Mouse (Mus musculus) brain, embryonic 14.5 days (tissue): ENCODE data around the gene Phactr3. TPM values are rescaled to one million over a fixed set of nuclear protein-coding genes. Genes with fewer than 3 reads are reported as not detected.

ENCODE experiments used
- DNase-seq: peaks from one replicate; pipeline ENCODE4 v3.0.0-alpha.2; 2011; ENCODE audit warnings: low read depth
- CTCF ChIP-seq: fragments of 200-500 bp; IDR thresholded peaks from 2 replicates; pipeline ENCODE4 v1.5.1; 2012; ENCODE audit warnings: inconsistent platforms, mild to moderate bottlenecking, moderate library complexity, borderline replicate concordance; ENCODE audit not compliant: insufficient read depth, insufficient read length; ENCODE audit errors: extremely low read depth
- POLR2A ChIP-seq: fragments of 200-500 bp; IDR thresholded peaks from 2 replicates; pipeline ENCODE4 v1.6.1; 2012; ENCODE audit warnings: mild to moderate bottlenecking, inconsistent platforms, borderline replicate concordance; ENCODE audit not compliant: poor library complexity, insufficient read depth, insufficient read length, severe bottlenecking; ENCODE audit errors: extremely low read depth
- polyA plus RNA-seq: library from polyadenylated mRNA; depleted of rRNA; stranded (reverse); fragments of >200 nt; gene quantifications from 2 replicates; pipeline ENCODE4 v1.2.3, GENCODE M21; 2012

Phactr3 gene
- polyA plus RNA-seq, 1 experiment = 64.7 TPM

DNA sequence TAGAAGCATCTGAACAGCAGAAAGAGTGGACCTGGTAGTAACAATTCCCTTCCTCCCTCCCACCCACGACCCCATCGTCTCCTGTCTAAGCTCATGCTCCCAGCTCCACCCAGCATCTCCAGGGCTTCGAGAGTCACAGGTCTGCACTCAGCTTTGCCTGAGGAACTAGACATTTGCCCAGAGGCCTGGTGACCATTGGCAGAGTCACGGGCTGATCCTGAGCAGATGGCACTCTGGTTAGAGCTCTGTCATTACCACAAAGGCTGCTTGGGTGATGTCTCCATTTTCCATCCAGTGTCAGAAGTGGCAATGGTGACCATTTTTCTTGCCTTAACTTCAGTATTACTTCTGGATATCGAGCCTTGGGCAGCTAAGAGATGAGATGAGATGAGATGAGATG is 127.1 kb downstream of the Phactr3 start:
- no peak for TF ChIP-seq POLR2A
- no peak for TF ChIP-seq CTCF
- DNase-seq = no peak

DNA sequence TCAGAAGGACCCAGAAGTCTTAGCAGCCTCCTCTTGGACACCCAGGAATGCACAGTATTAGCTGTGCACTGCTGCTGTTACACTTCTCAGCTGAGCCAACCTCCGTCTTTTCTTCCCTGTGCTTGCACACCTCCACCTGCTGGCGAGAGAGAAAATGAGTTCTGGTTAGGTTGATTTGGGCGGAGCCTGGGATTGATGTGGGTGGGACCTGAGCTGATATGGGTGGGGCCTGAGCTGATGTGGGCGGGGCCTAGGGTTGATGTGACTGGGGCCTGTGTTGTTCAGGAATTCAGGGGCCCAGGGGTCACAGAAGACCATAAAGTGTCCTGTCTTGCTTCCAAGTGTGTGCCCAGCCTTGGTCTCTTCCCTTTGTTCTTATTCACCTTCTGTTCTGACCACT is 128.0 kb downstream of the Phactr3 start:
- DNase-seq = no peak
- TF ChIP-seq POLR2A (no peak), CTCF (peak; percentile 14; the same call in 1 of the 2 replicates)

DNA sequence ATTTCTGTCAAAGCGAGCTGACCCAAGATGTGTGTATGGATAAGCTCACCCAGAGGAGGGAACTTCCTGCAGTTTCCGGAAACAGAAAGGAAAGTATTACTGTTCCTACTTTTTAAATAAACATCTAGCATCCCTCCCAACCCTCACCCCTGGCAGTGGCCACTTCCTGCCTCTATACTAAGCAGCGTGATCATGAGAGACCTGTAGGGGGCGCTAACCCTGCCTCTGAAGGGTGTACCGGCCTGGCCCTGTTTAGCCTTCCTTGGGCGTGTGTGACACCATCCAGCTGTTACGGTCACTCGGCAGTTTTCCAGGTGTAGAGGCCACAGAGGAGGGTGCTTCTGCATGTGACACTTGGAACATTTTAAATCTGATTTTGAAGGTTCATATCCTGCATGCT is 128.5 kb downstream of the Phactr3 start:
- TF ChIP-seq CTCF (no peak; the same call in 1 of the 2 replicates), POLR2A (no peak)
- DNase-seq = no peak

DNA sequence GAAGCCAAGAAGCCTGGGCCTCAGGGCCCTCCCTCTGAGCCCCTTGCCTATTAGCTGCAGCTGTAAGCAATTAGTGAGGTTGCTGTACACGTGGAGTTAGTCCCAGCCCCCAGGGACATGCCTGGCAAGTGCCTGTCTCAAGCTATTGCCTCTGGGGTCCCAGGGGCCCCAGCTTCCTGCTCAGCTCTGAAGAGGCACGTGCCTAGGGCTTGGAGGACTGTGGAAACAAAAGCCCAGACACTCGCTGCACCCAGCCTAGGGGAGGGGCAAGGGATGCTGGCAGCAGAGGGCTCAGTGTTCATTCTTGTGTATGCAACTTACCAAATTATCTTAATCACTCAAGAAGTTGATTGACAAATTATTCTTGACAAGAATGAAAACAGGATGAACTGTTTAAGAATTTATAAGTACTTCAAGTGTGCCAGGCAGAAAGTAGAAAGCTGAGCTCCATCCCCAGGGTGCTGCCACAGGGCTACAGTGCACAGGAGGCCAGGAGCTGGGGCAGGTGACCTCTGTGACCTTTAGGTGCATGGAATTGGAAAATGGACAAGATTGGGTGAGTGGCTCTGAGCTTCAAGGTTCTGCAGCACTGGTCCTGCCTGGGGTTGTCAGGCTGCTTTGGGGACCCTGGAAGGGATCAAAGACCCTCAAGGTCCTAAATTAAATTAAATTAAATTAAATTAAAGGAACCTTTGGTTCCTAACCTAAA is 138.5 kb downstream of the Phactr3 start:
- TF ChIP-seq POLR2A (no peak), CTCF (no peak)
- peak; percentile 87 for DNase-seq

DNA sequence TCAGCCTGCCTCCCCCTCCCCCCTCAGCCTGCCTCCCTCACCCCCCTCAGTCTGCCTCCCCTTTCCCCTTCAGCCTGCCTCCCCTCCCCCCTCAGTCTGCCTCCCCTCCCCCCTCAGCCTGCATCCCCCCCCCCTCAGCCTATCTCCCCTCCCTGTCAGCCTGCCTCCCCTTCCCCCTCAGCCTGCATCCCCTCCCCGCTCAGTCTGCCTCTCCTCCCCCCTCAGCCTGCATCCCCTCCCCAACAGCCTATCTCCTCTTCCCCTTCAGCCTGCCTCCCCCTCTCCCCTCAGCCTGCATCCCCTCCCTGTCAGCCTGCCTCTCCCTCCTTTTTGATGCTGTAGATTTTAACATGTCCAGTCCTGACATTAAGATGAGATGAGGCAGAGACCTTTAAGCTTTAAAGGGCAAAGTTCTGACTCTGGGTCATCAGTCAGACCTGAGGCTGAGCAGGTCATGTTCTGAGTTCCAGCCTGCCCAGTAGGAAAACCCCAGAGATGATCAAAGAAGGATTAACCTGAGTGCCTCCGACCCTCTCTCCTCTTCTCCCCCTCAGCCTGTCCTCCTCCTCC is 139.3 kb downstream of the Phactr3 start:
- no peak for TF ChIP-seq POLR2A
- DNase-seq = peak; percentile 51

DNA sequence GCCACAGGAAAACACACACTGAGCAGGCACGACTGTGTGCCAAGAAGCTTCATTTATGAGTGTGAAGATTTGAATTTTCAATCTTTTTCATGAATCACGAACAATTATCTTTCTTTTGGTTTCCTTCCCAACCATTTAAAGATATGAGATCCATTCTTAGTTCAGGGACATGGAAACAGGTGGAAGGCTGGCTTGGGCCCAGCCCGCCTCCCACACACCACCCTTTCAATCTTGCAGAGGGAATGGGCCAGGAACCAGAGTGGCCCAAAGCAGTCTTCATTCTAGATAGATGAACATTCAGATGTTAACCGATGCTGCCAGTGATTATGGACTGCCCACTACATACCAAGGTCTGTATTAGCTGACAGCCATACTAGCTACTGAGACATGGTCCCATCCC is 144.3 kb downstream of the Phactr3 start:
- TF ChIP-seq CTCF (no peak), POLR2A (no peak)
- DNase-seq = no peak

DNA sequence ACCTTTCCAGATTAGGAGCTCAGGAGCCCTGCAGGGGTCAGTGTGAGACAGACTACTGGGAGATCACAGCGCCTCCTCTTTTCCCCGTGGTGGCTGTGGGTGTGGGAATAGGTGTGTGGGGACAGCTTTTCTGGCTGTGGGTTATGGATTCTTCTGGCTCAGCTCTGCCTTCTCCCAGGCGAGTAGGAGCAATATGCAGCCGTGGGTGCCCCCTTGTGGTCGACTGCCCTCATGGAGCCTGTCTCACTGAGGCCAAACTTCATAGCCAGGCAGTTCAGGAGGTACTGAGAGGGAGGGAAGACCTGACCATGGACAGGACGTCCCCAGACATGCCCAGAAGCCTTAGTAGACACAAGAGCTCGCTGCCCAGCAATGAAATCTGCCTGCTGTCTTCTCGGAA is 145.6 kb downstream of the Phactr3 start:
- peak; percentile 83 for DNase-seq
- TF ChIP-seq CTCF = peak; percentile 97
- no peak for TF ChIP-seq POLR2A

DNA sequence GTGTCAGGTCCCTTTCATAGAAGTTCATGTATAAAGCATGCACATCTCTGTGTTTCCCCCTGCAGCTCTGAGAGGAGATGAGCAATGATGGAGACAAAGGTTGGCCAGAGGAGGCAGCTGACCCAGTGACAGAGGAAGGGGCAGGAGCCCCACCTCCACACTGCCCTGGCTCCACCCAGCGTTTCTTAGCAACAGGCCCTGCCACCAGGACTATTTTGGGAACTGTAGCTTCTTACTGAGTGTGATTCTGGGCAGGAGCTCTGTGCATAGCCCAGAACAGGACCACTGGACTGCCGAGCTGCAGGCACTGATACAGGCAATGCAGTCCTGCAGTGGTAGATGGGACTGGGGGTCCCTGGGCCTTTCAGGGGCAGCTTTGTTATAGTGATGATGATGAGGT is 146.7 kb downstream of the Phactr3 start:
- no peak for DNase-seq
- no peak for TF ChIP-seq POLR2A
- TF ChIP-seq CTCF = no peak

DNA sequence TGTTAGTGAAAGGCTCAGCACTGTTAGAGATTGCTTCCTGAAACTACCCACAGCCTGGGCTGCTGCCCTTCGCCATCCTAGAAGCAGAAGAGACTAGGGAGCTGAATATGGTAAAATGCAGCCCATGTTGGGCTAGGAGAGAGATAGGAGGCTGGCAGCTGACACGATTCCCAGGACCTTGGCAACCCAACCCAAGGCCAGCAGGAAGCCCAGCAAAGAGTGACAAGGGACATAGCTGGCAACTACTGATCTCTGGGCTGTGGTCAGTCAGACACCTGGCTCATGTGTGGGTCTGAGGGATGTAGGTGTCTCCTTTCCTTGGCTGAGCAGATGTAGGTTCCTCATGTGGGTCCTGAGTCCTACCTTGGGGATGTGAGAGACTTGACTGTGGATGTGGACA is 152.0 kb downstream of the Phactr3 start:
- DNase-seq = no peak
- TF ChIP-seq CTCF = no peak
- no peak for TF ChIP-seq POLR2A

DNA sequence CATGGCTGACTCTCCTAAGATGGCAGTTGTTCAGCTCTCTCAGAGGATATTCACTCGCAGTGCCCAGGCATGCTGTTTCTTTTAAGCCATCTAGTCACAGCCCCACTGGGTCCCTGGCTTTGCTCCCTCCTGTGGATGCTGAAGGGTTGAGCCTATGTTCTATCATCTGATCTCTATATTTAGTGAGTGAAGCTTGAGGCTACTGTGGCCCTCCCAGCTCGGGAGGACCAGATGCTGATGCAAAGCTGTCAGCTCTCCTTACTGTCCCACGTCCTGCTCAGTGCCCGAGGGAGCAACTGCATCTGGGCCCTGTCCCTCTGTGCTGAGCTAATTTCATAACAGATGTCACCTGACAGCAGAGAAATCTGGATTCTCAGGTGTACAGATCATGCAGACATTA is 153.6 kb downstream of the Phactr3 start:
- DNase-seq = no peak
- TF ChIP-seq POLR2A (no peak), CTCF (no peak)

DNA sequence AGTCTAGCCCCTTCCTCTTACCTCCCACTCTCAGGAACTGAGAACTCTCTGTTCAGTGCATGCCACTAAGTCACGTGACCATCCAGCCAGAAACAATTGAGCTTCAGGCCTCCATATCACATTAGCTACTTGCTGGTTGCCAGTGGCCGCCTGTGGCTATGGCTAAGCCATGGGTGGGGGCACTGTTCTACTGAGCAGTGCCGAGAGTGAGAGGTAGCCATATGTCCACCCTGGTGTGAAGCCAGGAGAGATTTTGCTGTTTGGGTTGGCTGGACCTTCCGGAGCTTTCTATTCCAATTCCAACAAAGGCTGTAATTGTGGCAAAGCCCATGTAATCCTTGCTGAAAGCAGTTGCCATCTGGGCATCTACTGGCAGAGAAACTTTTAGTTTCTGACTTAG is 155.4 kb downstream of the Phactr3 start:
- TF ChIP-seq CTCF (no peak), POLR2A (no peak)
- DNase-seq = no peak

DNA sequence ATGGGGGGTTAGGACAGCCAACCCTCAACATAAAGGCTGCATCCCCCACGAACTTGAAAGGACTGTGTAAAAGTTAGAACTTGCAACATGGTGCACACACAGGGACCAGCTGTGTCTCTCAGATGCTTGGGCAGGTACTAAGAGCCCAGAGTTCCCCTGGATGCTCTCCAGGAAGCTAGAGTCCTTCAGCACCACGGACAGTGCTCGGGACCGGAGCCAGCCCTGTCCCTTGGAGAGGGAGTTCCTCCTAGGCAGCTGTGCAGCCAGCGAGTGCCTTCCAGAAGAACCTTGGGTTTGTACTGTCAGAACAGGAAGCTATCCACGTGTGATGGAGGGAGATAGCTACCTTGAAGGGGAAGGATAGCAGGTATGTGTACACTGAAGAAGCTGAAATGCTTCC is 158.4 kb downstream of the Phactr3 start:
- no peak for DNase-seq
- no peak for TF ChIP-seq CTCF
- TF ChIP-seq POLR2A = no peak
